Comparison of ENCODE assay signal across 8 mouse cellular contexts in genomic region chr17:47646683-47647082, GRCm38 (mm10). TPM values are rescaled to one million over a fixed set of nuclear protein-coding genes. Genes with fewer than 3 reads are reported as not detected.
DNase-seq lines count a peak whose midpoint lies in the region; ATAC-seq and TF ChIP-seq lines count a peak whose summit lies in the region.

No protein-coding gene starts in this region.

- H3K4me3 ChIP-seq in E14TG2a.4 (replicated peaks; ENCODE audit: low read length): no peak overlapping the region
- H3K4me3 ChIP-seq in lung, embryonic 14.5 days (ENCODE audit: low read depth, low read length): no peak overlapping the region
- H3K4me3 ChIP-seq in spleen, adult 2 months (ENCODE audit: extremely low read depth, insufficient read depth, insufficient read length): no peak overlapping the region

- ATAC-seq in lung, embryonic 14.5 days (ENCODE audit: insufficient read depth): no peak; the same call in 1 of the 2 replicates

- no peak overlapping the region for H3K9ac ChIP-seq in lung, embryonic 14.5 days

- no peak for TF ChIP-seq POLR2A in spleen, adult 2 months (IDR thresholded peaks at IDR 0.05; ENCODE audit: low read depth, low read length)

- H3K4me1 ChIP-seq in E14TG2a.4 (replicated peaks; ENCODE audit: low read depth, low read length): peaks cover 53% of the 10 kb centered on the region
- H3K4me1 ChIP-seq in lung, embryonic 14.5 days (ENCODE audit: insufficient read depth): no peaks in the 10 kb centered on the region
- H3K4me1 ChIP-seq in spleen, adult 2 months (ENCODE audit: control insufficient read depth, insufficient read depth, insufficient read length): no peaks in the 10 kb centered on the region

- DNase-seq in cerebellum, adult 18-20 months: peak; percentile 16 to 33
- DNase-seq in cerebellum, adult 11-12 months: no peak
- DNase-seq in c-Kit-positive CD71-negative TER-119-negative erythroid progenitor cells, embryonic 14.5 days (ENCODE audit: low read depth): peak; percentile 84
- peak; percentile 28 to 55 for DNase-seq in frontal cortex, postnatal 36 days (ENCODE audit: low spot score in 2 of 2)
- peak; percentile 73 to 83 for DNase-seq in kidney, postnatal 4 days
- DNase-seq in lung, embryonic 14.5 days: peak; percentile 81
- DNase-seq in spleen, adult 2 months (ENCODE audit: low read depth in 1 of 2, low spot score in 2 of 2): peak; percentile 15 to 55

- TF ChIP-seq CTCF in E14TG2a.4 (conservative IDR thresholded peaks at IDR 0.05; ENCODE audit: low read length): peak; percentile 67
- peak; percentile 64 for TF ChIP-seq CTCF in lung, embryonic 14.5 days (IDR thresholded peaks at IDR 0.05; ENCODE audit: low read depth)
- TF ChIP-seq CTCF in spleen, adult 2 months (IDR thresholded peaks at IDR 0.05; ENCODE audit: extremely low read depth, insufficient read depth, insufficient read length, insufficient replicate concordance): peak; percentile 12; the same call in 1 of the 2 replicates

- no peak overlapping the region for H3K4me2 ChIP-seq in lung, embryonic 14.5 days

- no peaks in the 10 kb centered on the region for H3K36me3 ChIP-seq in E14TG2a.4 (ENCODE audit: insufficient read depth, low read length)
- H3K36me3 ChIP-seq in lung, embryonic 14.5 days (ENCODE audit: insufficient read depth): no peaks in the 10 kb centered on the region
- no peaks in the 10 kb centered on the region for H3K36me3 ChIP-seq in spleen, adult 2 months (ENCODE audit: control insufficient read depth, insufficient read depth, low read length)

- H3K9me3 ChIP-seq in E14TG2a.4 (ENCODE audit: low read length): no peaks in the 10 kb centered on the region
- H3K9me3 ChIP-seq in lung, embryonic 14.5 days (ENCODE audit: low read depth, low read length): no peaks in the 10 kb centered on the region

- H3K27me3 ChIP-seq in E14TG2a.4 (ENCODE audit: insufficient read depth, low read length): no peaks in the 10 kb centered on the region
- H3K27me3 ChIP-seq in lung, embryonic 14.5 days (ENCODE audit: insufficient read depth, low read length): no peaks in the 10 kb centered on the region
- no peaks in the 10 kb centered on the region for H3K27me3 ChIP-seq in spleen, adult 2 months (ENCODE audit: control insufficient read depth, insufficient read depth, low read length)

- WGBS in lung, embryonic 14.5 days: 75% methylated on average over 1 of the region's 1 CpGs
- 80% methylated on average over 1 of the region's 1 CpGs for WGBS in spleen, adult 2 months

- H3K27ac ChIP-seq in lung, embryonic 14.5 days (ENCODE audit: low read depth): no peak overlapping the region
- H3K27ac ChIP-seq in spleen, adult 2 months (ENCODE audit: insufficient read depth, low read length): no peak overlapping the region

RNA-seq across cellular contexts. Expression of gene Usp49, which starts 16.2 kb away (rescaled TPM):
- polyA plus RNA-seq in lung, embryonic 14.5 days (2014; fragmentation: Nextera tagmentation; extraction: Ambion mirVana): 5.0 and 5.6 TPM in 2 replicates
- polyA plus RNA-seq in spleen, adult 2 months (2012; rRNA removed): 4.5 and 4.6 TPM in 2 replicates

RNA-seq across cellular contexts. Expression of gene Gm20517, which starts 35.3 kb away (rescaled TPM):
- 0.74 and 1.8 TPM in 2 replicates for polyA plus RNA-seq in lung, embryonic 14.5 days (2014; fragmentation: Nextera tagmentation; extraction: Ambion mirVana)
- 0.39 and 1.2 TPM in 2 replicates for polyA plus RNA-seq in spleen, adult 2 months (2012; rRNA removed)

RNA-seq across cellular contexts. Expression of gene Med20, which starts 35.3 kb away (rescaled TPM):
- polyA plus RNA-seq in lung, embryonic 14.5 days (2014; fragmentation: Nextera tagmentation; extraction: Ambion mirVana): 45.5 and 49.2 TPM in 2 replicates
- 18.8 and 20.6 TPM in 2 replicates for polyA plus RNA-seq in spleen, adult 2 months (2012; rRNA removed)

RNA-seq across cellular contexts. Expression of gene Bysl, which starts 35.4 kb away (rescaled TPM):
- 24.2 and 25.4 TPM in 2 replicates for polyA plus RNA-seq in lung, embryonic 14.5 days (2014; fragmentation: Nextera tagmentation; extraction: Ambion mirVana)
- polyA plus RNA-seq in spleen, adult 2 months (2012; rRNA removed): 5.8 and 7.5 TPM in 2 replicates

RNA-seq across cellular contexts. Expression of gene Tomm6, which starts 41.5 kb away (rescaled TPM):
- 433 and 434 TPM in 2 replicates for polyA plus RNA-seq in lung, embryonic 14.5 days (2014; fragmentation: Nextera tagmentation; extraction: Ambion mirVana)
- 58.0 and 63.1 TPM in 2 replicates for polyA plus RNA-seq in spleen, adult 2 months (2012; rRNA removed)

Comparison
In these comparisons a context has a peak if more than half of its experiments do, and no peak if none do; other contexts are left out.
1. CTCF ChIP-seq: peak in every context shown above with its lines; median percentile 67 in E14TG2a.4; 64 in lung, embryonic 14.5 days; 12 in spleen, adult 2 months.